Mouse (Mus musculus) frontal cortex, postnatal 25 days (tissue): ENCODE results near the gene Vmn2r82.
"Not testable (repeated sequence)": the region's sequence is repeated elsewhere in the genome, so short reads cannot be mapped to it uniquely, and the experiment has no call there.

Source experiments
- DNase-seq, 2 experiments: peaks; one replicate each; pipeline ENCODE4 v3.0.0; 2022; ENCODE audit warnings: low spot score in 2 of 2

The Vmn2r82 gene

DNA sequence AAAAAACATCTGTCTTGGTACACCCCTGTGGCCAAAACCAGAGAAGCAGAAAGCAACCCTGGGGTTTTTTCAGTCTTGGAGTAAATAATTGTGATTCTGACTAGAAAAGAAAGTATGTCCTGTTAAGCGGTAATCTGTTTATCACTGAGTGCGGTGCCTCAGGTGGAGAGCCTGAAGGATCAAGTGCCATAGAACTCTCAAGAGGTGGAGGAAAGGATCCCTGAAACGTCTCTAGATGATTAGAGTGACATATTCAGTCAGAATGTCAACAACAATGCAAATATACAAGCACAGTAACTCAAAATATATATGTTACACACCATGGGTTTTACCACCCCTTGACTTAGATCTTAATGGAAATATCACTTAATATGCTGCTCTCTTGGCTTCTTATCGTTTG is at the start of gene Vmn2r82:
Vmn2r82 (plus strand) TSS at position 301 of the 400 bp plus-strand sequence.
- not testable (repeated sequence) for DNase-seq

GRCm38 (mm10) chr10:79322033-79322736 is 34.1 kb upstream of the Vmn2r82 start:
- DNase-seq: not testable (repeated sequence)

GRCm38 (mm10) chr10:79322737-79323086 is 33.6 kb upstream of the Vmn2r82 start:
- DNase-seq: no peak

DNA sequence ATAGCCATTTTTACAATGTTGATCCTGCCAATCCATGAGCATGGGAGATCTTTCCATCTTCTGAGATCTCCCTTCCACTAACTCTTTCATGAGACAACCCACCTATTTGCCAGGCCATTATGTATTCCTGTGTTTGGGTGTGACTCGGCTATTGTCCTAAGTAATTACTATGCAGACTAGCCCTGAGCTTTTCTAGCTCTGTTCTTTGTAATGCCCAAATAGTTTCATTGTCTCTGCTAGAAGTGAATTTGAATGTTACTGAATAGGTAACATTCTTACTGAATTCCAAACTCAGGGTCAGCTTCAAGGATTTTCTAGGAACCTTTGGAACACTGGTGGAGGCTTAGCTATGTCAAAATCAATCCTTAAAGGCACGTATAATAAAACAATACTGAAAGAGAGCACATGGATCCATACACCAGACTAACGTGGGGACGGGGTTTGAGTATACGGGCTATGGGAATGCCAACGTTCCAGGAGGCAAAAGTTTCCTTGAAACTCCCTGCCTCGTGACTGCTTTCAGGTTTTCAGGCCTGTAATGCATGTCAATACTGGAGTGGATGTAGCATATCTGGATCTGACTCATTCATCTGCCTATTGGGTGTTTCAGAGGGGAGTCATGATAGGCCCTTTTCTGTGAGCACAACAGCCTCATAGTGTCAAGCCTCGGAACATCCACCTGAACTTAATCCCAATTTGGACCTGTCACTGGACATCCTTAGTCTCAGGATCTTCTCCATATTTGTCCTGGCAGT is 43.8 kb downstream of the Vmn2r82 start:
- not testable (repeated sequence) for DNase-seq

GRCm38 (mm10) chr10:79417142-79417771 is 60.9 kb downstream of the Vmn2r82 start:
- no peak for DNase-seq

GRCm38 (mm10) chr10:79417772-79418170 is 61.5 kb downstream of the Vmn2r82 start:
- DNase-seq: not testable (repeated sequence)

GRCm38 (mm10) chr10:79435141-79435820 is 79.0 kb downstream of the Vmn2r82 start:
- not testable (repeated sequence) for DNase-seq
